Mouse (Mus musculus) WW6 (cell line): Measurements from ENCODE around the gene Blzf1.
A peak's percentile ranks its signal among the peaks of the same experiment; 100 is the strongest.

Source experiments
- DNase-seq: peaks from one replicate; pipeline ENCODE4 v3.0.0-alpha.2; 2013; ENCODE audit warnings: low read depth, low spot score

The Blzf1 gene

DNA sequence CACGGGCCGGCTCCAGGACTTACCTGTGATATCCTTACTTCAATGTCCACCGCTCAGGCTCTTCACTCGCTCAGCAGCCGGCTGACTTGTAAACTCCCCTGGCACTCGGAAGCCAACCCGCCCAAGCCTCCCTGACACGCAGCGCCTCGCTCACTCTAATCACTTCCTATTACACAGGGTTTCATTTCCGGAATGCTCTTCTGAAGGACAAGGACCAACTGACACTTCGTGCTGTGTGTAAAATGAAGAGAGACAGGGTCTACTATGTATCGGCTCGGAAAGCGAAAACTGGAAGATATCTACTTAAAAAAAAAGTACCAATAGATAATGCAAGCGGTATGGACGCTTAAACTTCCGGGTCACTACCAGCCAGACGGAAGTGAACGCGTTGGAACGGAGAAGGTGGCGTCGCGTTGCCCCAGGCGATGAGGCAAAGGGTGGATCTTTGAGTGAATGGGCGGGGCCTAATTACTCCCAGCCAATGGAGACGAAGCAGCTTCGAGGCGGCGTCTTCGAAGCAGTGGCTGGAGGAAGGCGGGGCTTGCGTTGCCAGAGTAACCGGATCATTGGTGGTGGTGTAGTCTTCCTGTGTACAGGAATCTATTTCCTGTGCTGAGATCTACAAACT lies at the start of gene Blzf1:
TSS of gene Blzf1 (minus strand) at position 366 of the 628 bp plus-strand sequence.
- peak; percentile 94 for DNase-seq

- DNase-seq = no peak
Observed at GRCm38 (mm10) chr1:164353443-164353842, 46.2 kb upstream of the Blzf1 start.

- peak; percentile 36 for DNase-seq
Observed at GRCm38 (mm10) chr1:164342161-164342560, 34.9 kb upstream of the Blzf1 start.

DNA sequence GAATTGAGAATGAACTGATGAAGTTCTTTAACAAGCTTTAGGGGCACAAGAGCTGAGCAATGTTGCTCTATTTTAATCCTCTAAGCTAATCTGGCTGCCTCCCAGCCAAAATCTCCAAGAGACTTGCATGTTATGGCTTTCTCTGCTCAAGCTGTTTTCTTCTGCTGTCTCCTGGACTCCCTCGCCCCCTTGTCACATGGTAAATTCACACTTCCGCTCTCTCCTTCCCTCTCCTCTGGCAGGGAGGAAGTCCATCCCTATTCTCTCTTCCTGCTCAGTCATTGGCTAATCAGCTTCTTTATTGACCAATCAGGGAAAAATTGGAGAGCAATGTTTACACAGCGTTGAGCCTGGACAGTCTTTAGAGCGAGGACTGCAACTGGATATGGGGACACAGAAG lies 28.6 kb upstream of the Blzf1 start:
- DNase-seq = no peak

DNA sequence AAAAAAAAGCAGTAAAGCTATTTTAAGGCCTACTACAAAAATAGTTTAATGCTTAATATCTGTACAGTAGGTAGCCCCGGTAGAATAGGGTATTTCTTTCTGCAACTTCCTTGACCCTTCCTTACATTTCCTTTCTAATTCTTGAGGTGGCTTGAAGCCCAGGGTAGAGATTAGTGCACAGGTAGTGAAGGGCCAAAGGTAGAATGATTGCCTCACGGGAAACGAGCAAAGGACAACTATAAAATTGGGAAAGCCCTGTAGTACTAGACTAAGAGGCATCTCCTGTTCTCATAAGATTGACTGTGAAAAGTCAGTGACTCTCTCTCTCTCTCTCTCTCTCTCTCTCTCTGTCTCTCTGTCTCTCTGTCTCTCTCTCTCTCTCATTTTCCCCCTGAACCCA lies 28.1 kb upstream of the Blzf1 start:
- DNase-seq = no peak

DNA sequence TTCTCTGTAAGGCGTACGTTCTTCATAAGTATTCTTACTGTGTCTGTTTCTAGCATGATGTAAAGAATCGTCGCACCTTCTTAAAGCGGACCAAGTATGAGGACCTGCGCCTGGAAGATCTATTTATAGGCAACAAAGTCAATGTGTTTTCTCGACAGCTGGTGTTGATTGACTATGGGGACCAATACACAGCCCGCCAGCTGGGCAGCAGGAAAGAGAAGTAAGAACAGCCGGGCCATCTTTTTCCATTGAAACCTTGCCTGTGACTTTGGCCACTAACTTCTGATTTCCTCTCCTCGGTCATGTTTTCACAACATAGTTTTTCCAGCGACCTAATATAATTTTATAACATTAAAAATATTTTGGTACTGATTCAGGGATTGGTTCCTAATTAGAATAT lies 25.3 kb upstream of the Blzf1 start:
- DNase-seq = no peak

- DNase-seq = no peak
Observed at GRCm38 (mm10) chr1:164327764-164328163, 20.5 kb upstream of the Blzf1 start.

DNA sequence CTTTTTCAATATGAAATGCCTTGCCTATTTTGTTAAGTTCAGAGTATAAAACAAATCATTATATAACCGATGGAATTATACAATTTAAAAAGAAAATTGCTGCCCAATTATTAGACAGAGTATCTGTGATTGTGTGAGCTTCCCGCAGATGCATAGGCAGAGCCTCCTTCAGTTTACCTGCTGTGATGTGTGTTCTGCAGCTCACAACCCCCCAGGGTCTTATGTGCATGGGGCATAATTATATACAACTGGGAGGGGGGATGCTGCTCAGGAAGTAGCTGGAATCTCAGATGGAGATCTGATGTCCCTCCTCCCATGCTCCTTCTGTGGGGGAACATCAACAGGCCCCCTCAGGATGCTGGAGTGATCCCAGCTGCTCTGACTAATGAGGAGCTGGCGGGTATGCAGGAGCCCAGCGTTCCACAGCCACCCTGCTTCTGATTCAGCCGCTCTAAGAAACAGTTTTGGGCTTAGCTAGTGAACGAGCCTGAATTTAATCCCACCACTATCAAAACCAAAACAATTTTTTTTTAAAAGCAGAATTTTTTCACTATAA lies 19.4 kb upstream of the Blzf1 start:
- DNase-seq = no peak

DNA sequence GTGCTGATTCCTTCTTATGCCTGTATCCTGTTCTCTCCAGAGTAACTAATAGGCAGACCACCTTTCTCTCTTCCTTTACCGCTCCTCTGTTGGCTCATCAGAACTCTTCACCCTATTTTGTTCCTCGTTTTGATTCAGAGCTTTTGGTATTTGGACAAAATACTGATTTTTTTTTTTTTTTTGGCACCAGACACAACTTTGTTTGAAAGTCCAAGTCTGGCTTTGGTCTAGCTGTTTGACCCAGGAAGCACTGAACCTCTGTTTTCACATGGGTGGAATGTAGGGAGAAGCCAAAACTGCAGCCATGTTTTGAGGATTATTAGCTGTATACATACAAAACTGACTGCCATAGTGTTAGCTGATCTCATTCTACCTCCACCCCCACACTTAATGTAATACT lies 17.6 kb upstream of the Blzf1 start:
- DNase-seq = no peak

- DNase-seq = no peak
Observed at GRCm38 (mm10) chr1:164324221-164324620, 16.9 kb upstream of the Blzf1 start.

DNA sequence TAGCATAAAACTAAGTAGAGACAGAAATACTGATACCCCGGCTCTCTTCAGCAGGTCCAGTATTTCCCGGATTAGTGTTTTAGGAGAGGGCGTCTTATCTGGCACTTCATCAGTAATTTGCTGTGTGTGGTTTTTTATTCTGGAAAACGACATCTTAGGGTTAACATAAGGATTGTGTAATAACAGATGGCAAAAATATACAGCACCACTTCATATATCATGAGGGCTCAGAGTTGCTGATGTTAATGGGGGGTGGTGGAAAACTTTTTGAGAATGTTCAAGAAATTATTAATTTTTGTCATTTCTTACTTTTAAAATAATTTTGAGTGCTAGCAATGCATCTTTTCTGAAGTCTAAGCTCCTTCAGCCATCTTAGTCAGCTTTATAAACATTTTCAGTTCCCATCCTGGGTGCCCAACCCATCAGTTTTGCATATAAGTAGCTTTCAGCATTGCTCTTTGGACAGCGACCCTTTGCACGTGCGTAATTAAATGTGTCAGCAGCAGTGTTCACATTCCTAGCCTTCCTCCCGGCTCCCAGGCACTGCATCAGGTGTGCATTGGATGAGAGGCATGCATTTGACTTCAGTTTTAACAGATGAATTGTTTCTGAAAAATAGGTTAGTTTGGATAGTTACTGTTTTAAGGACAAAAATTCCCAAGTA lies 15.8 kb upstream of the Blzf1 start:
- no peak for DNase-seq

DNA sequence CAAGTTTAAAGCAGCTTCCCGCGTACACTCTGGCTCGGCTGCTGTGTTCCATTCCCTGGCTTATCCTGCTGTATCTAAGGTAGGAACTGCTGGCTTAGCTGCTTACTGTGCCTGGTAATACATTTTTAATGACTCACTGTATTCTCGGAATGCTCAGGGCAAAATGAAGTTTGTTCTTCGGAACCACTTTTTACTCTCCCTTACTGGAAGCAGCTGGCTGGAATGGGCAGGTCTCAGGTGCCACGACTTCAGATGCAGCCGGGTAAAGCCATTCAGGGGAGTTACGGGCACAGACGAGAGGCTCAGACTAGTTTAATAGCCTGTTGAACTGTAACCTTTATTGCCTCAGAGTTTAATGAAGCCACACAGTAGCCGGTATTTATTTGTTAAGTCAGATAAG lies 14.1 kb upstream of the Blzf1 start:
- no peak for DNase-seq

- DNase-seq = no peak
Observed at GRCm38 (mm10) chr1:164320731-164321130, 13.4 kb upstream of the Blzf1 start.

DNA sequence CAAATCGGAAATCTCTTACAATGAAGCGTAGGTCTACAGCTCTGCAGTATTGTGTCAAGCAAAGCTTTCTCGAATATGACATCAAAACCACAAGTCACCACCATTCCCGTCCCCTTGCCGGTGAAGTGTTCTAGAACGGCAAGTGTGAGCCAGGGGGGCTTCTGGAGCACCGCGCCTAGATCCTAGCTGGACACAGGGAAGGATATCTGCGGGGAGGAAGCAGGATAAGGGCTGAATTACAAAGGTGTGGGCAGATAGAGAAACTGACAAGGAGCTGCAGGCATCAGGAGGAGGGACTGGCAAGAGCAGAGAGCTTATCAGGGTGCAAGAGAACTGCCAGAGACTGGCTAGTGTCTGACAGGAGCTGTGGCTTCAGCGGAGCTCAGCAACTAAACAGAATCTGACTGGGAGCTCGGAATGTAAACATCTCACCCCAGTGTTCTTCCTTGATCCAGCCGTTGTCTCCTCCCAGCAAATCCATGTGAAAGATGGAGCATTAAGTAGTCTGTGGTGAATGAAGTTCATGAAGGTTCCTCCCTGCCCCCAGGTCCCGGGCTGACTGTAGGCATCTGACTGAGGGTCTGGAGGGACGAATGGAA lies 12.4 kb upstream of the Blzf1 start:
- DNase-seq = no peak

DNA sequence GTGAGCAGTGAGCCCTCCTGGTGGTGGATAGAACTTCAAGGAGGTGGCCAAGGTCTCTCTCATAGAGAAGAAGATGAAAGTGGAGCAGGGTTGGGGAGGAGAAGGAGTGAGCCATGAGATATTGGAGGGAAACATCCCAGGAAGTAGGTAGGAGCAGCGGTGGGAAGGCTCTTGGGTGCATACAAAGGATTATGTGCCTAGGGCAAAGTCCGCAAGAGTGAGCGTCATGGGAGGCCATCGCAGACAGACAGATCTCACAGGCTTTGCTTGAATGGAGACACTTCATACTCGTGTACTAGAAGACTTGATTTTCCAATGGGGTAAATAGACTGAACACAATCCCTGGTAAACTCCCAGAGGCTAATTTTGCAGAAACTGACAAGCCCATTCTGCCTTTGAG lies 11.2 kb upstream of the Blzf1 start:
- DNase-seq = no peak

- DNase-seq = no peak
Observed at GRCm38 (mm10) chr1:164317261-164317660, 10.0 kb upstream of the Blzf1 start.

GRCm38 (mm10) chr1:164316697-164317096 lies 9.4 kb upstream of the Blzf1 start:
- peak; percentile 34 for DNase-seq

- peak; percentile 58 for DNase-seq
Observed at GRCm38 (mm10) chr1:164315266-164315665, 8.0 kb upstream of the Blzf1 start.

DNA sequence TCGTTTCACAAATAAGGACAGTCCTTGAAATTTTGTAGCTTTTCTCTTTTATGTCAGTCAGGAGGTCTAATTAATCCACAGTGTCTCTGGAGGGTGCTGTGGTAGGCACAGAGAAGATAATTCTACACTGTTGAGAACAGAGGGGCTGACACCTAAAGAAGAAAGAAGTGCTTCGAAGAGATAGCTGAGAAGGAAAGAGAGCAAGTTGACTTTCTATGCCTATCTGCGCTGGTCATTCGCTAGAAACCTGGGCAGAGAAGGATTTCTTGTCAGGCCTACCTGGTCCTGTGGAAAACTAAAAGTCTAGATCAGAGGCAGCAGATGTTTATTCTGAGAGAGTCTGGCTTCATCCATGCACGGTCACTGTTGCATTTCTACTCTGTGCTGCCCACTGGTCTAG lies 6.8 kb upstream of the Blzf1 start:
- no peak for DNase-seq

GRCm38 (mm10) chr1:164307922-164308321 lies 633 bp upstream of the Blzf1 start:
- DNase-seq = no peak

GRCm38 (mm10) chr1:164303821-164304220 lies 3.5 kb downstream of the Blzf1 start, which contains the start of gene Nme7:
Gene Nme7, plus strand, starts transcription at chr1:164304121.
- no peak for DNase-seq

DNA sequence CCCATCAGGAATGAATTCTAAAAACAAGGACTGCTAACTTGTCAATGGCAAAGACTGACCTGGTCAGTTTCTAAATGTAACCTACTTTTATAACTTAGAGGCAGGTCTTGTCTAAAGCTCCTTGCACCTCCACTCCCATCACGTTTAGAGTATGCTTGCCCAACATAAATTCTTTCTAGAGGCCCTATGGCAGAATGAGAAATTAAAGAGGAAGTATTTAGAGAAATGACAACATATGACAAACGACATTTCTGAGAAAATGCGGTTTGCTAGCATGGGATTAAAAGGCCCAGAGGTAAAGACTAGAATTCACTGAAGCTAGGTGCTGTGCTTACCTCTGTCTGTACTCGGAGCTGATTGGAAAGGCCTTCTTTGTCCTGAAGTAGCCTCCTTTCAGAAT lies 5.3 kb downstream of the Blzf1 start:
- DNase-seq = no peak

DNA sequence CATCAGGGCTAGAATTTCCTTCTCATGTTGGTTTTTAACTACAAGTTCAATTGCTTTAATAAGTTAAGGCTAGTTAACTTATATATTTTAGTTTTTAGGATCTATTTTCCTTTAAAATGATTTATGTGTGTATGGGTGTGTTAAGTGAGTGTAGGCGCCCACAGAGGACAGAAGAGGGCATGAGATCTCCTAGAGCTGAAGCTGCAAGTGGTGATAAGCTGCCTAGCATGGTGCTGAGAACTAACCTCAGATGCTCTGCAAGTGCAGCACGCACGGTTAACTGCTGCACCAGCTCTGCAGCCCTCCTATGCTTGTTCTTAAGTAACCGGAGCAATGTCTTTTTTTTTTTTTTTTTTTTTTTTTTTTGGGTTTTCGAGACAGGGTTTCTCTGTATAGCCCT lies 10.8 kb downstream of the Blzf1 start:
- DNase-seq = no peak
